Mouse (Mus musculus) ES-Bruce4 (cell line): ENCODE results near the gene Ift172.

ENCODE experiments used
- CTCF ChIP-seq: IDR thresholded peaks from one replicate; pipeline ENCODE4 v1.8.1; 2011; ENCODE audit warnings: low read depth, low read length
- POLR2A ChIP-seq: IDR thresholded peaks from one replicate; pipeline ENCODE4 v1.8.1; 2011; ENCODE audit warnings: low read length; ENCODE audit not compliant: insufficient read depth

GRCm38 (mm10) chr5:31252795-31253545 is 37.9 kb downstream of the Ift172 start:
- peak; percentile 39 for TF ChIP-seq CTCF
- TF ChIP-seq POLR2A = no peak
